Mouse (Mus musculus): ENCODE results near the gene Tctex1d1. TPM values are rescaled to one million over a fixed set of nuclear protein-coding genes. Genes with fewer than 3 reads are reported as not detected.

Gene Tctex1d1
- polyA plus RNA-seq, 1 experiment from 2014 or later, result 0.76 TPM

DNA sequence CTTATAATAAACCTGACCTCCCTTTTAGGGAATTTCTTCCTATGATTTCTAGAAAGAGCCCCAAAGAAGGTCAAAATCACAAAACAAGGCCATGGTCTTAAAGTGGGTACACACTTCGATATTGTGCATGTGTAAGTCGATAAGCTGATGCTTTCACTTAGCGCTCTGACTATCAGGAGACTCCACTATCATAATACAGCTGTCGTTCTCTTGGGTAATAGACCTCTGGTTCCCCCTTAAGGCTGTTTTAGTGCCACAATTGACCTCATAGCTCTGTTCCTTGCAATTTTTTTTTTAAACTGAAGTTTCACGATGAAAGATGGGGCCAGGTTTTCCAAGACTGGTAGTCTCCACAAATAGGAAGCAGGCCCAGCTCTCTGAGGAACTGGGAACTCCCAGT is 979 bp downstream of the Tctex1d1 start:
- ATAC-seq (no peak), DNase-seq (ENCODE audit: low spot score) (no peak)
- H3K4me1 ChIP-seq (ENCODE audit: control insufficient read depth, insufficient read depth, low read length), result peaks cover 6% of the 10 kb centered on the region; the same call in 1 of the 2 replicates
- peaks cover 23% of the 10 kb centered on the region; the same call in 1 of the 2 replicates for H3K27me3 ChIP-seq (replicated peaks; ENCODE audit: control insufficient read depth, insufficient read depth, low read length)
- no peaks in the 10 kb centered on the region for H3K9me3 ChIP-seq (replicated peaks; ENCODE audit: control insufficient read depth, low read length)
- WGBS, result 62% methylated on average over 5 of the region's 5 CpGs
- no peak overlapping the region for H3K9ac ChIP-seq (ENCODE audit: low read length)
- H3K4me3 ChIP-seq (ENCODE audit: low read depth, low read length), result no peak overlapping the region
- no peaks in the 10 kb centered on the region for H3K36me3 ChIP-seq (ENCODE audit: control insufficient read depth, insufficient read depth, low read length)
- H3K27ac ChIP-seq (ENCODE audit: low read depth, low read length), result no peak overlapping the region
- no peak overlapping the region; the same call in 1 of the 2 replicates for H3K4me2 ChIP-seq (ENCODE audit: low read length)

DNA sequence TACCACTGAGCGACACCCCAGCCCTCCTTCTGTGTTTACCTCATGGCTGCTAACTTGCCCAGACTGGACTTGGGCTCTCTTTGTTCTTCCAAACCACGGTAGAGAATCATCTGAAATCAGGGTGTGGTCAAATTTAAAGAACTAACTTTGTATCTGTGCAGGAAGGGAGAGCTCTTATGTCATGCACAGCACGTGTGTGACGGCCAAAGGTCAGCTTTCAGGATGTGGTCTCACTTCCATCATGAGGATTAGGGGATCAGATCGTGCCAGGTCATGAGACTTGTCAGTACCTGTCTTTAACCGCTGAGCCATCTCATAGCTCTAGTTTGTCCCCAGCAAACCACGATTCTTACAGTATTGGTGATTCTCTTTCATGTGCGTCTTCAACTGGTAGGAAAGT is 3.3 kb downstream of the Tctex1d1 start:
- Histone ChIP-seq H3K4me1 (ENCODE audit: control insufficient read depth, insufficient read depth, low read length) (peaks cover 6% of the 10 kb centered on the region; the same call in 1 of the 2 replicates), H3K9ac (ENCODE audit: low read length) (no peak overlapping the region), H3K9me3 (replicated peaks; ENCODE audit: control insufficient read depth, low read length) (no peaks in the 10 kb centered on the region), H3K4me2 (ENCODE audit: low read length) (no peak overlapping the region), H3K36me3 (ENCODE audit: control insufficient read depth, insufficient read depth, low read length) (no peaks in the 10 kb centered on the region), H3K27me3 (replicated peaks; ENCODE audit: control insufficient read depth, insufficient read depth, low read length) (peaks cover 19% of the 10 kb centered on the region; the same call in 1 of the 2 replicates), H3K27ac (ENCODE audit: low read depth, low read length) (no peak overlapping the region), H3K4me3 (ENCODE audit: low read depth, low read length) (no peak overlapping the region)
- WGBS, result 90% methylated on average over 8 of the region's 8 CpGs
- no peak for DNase-seq (ENCODE audit: low spot score)
- no peak for ATAC-seq

DNA sequence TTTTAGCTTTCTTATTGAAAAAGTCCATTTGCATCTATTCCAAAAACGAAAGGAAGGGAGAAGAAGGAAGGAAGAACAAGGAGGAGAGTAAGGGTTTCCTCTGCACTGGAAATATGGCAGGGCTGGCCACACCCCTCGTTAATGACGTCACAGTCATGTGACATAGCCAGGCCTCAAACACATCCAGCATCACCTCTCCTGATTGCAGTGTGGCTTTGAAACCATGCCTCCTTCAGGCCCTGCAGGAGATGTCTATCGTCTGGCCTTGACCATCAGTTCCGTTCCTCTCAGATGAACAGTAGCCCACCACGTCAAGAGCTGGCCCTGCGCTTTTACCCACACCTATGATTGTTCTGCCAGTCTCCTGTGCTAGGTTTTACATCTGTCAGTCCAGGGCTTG is 7.8 kb downstream of the Tctex1d1 start:
- Histone ChIP-seq H3K9me3 (replicated peaks; ENCODE audit: control insufficient read depth, low read length) (no peaks in the 10 kb centered on the region), H3K4me2 (ENCODE audit: low read length) (no peak overlapping the region), H3K9ac (ENCODE audit: low read length) (no peak overlapping the region), H3K36me3 (ENCODE audit: control insufficient read depth, insufficient read depth, low read length) (no peaks in the 10 kb centered on the region), H3K27ac (ENCODE audit: low read depth, low read length) (no peak overlapping the region), H3K27me3 (replicated peaks; ENCODE audit: control insufficient read depth, insufficient read depth, low read length) (no peaks in the 10 kb centered on the region), H3K4me3 (ENCODE audit: low read depth, low read length) (no peak overlapping the region), H3K4me1 (ENCODE audit: control insufficient read depth, insufficient read depth, low read length) (no peaks in the 10 kb centered on the region)
- DNase-seq (ENCODE audit: low spot score) (no peak), ATAC-seq (no peak)
- 78% methylated on average over 7 of the region's 7 CpGs for WGBS

DNA sequence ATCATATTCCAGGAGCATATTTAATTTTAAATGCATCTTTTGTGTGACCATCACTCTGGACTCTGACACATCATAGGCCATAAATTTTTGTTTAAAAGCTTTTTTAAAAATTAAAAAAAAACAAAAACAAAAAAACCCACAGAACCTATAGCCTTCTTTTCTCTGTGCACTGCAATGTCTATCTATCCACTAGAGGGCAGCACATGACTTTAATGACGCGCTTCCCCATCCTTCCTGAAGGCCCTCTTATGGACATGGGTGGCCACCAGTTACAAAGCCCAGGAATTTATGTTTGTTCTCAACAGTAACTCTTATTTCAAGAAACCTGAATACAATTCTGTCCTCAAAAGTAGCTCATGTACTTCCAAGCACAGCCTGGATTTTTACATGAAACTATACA is 8.5 kb downstream of the Tctex1d1 start:
- peak; percentile 84 for ATAC-seq
- H3K4me2 ChIP-seq (ENCODE audit: low read length), result no peak overlapping the region
- 3% methylated on average over 2 of the region's 2 CpGs for WGBS
- H3K36me3 ChIP-seq (ENCODE audit: control insufficient read depth, insufficient read depth, low read length), result no peaks in the 10 kb centered on the region
- H3K9me3 ChIP-seq (replicated peaks; ENCODE audit: control insufficient read depth, low read length), result no peaks in the 10 kb centered on the region
- H3K27ac ChIP-seq (ENCODE audit: low read depth, low read length), result no peak overlapping the region
- peak; percentile 87 for DNase-seq (ENCODE audit: low spot score)
- no peak overlapping the region for H3K4me3 ChIP-seq (ENCODE audit: low read depth, low read length)
- no peaks in the 10 kb centered on the region for H3K27me3 ChIP-seq (replicated peaks; ENCODE audit: control insufficient read depth, insufficient read depth, low read length)
- H3K4me1 ChIP-seq (ENCODE audit: control insufficient read depth, insufficient read depth, low read length), result no peaks in the 10 kb centered on the region
- no peak overlapping the region for H3K9ac ChIP-seq (ENCODE audit: low read length)

DNA sequence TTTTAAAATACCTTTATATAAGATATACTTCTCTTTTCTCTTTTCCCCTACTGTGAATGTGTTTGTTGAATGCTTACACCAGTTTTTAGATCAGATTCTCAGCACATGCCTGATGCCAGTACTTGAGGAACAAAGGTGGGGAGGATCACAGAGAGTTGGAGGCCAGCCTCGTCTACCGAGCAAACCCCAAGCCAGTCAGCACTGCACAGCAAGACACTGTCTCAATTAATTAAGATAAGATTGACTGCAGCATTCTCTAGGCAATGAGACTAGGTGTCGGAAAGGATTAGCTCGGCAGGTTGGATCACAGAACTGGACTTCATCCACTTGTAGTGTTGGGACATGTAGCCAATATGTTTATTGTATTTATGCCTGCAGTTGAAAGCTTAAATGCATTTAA is 8.9 kb downstream of the Tctex1d1 start:
- 16% methylated on average over 4 of the region's 4 CpGs for WGBS
- Histone ChIP-seq H3K36me3 (ENCODE audit: control insufficient read depth, insufficient read depth, low read length) (no peaks in the 10 kb centered on the region), H3K9ac (ENCODE audit: low read length) (no peak overlapping the region), H3K27ac (ENCODE audit: low read depth, low read length) (no peak overlapping the region), H3K27me3 (replicated peaks; ENCODE audit: control insufficient read depth, insufficient read depth, low read length) (no peaks in the 10 kb centered on the region), H3K4me3 (ENCODE audit: low read depth, low read length) (no peak overlapping the region), H3K4me2 (ENCODE audit: low read length) (no peak overlapping the region), H3K9me3 (replicated peaks; ENCODE audit: control insufficient read depth, low read length) (no peaks in the 10 kb centered on the region), H3K4me1 (ENCODE audit: control insufficient read depth, insufficient read depth, low read length) (no peaks in the 10 kb centered on the region)
- DNase-seq (ENCODE audit: low spot score), result no peak
- peak; percentile 52; the same call in 1 of the 2 replicates for ATAC-seq

DNA sequence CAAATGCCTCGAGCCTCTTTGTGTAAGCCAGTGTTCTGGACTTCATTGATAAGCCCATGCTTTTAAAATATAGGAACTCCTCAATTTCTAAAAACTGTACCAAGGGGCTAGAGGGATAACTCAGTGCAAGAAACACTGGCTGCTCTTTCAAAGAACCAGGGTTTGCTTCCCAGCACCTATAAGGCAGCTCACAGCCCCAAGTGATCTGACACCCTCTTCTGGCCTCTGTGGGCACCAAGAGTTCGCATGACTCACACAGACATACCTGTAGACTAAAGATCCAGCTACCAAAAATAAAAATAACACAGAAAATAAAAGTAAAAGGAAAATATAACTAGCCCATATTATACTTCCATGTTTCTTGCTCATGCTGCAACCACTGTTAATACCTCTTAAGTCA is 9.3 kb downstream of the Tctex1d1 start:
- DNase-seq (ENCODE audit: low spot score) (no peak), ATAC-seq (no peak)
- Histone ChIP-seq H3K9me3 (replicated peaks; ENCODE audit: control insufficient read depth, low read length) (no peaks in the 10 kb centered on the region), H3K36me3 (ENCODE audit: control insufficient read depth, insufficient read depth, low read length) (no peaks in the 10 kb centered on the region), H3K4me3 (ENCODE audit: low read depth, low read length) (no peak overlapping the region), H3K9ac (ENCODE audit: low read length) (no peak overlapping the region), H3K27me3 (replicated peaks; ENCODE audit: control insufficient read depth, insufficient read depth, low read length) (no peaks in the 10 kb centered on the region), H3K4me1 (ENCODE audit: control insufficient read depth, insufficient read depth, low read length) (no peaks in the 10 kb centered on the region), H3K4me2 (ENCODE audit: low read length) (no peak overlapping the region), H3K27ac (ENCODE audit: low read depth, low read length) (no peak overlapping the region)
- WGBS, result 60% methylated on average over 2 of the region's 2 CpGs

DNA sequence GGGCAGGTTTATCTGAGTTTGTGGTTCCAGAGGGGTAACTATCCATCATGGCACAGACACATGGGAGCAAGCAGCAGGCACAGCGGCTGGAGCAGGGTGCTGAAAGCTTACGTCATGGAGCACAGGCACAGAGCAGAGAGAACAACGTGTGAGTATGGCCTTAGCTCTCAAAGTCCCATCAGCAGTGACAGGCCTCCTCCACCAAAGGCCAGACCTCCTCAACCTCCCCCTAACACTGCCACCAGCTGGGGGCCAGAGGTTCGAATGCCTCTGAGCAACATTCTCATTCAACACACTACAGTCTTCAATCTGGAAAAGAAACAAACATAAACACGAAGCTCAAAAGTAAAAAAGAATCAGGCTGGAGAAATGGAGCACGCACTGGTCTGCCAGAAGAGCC is 10.1 kb downstream of the Tctex1d1 start:
- Histone ChIP-seq H3K4me3 (ENCODE audit: low read depth, low read length) (no peak overlapping the region), H3K4me1 (ENCODE audit: control insufficient read depth, insufficient read depth, low read length) (no peaks in the 10 kb centered on the region), H3K27me3 (replicated peaks; ENCODE audit: control insufficient read depth, insufficient read depth, low read length) (no peaks in the 10 kb centered on the region), H3K9me3 (replicated peaks; ENCODE audit: control insufficient read depth, low read length) (no peaks in the 10 kb centered on the region), H3K36me3 (ENCODE audit: control insufficient read depth, insufficient read depth, low read length) (no peaks in the 10 kb centered on the region), H3K9ac (ENCODE audit: low read length) (no peak overlapping the region), H3K27ac (ENCODE audit: low read depth, low read length) (no peak overlapping the region), H3K4me2 (ENCODE audit: low read length) (no peak overlapping the region)
- DNase-seq (ENCODE audit: low spot score), result no peak
- 85% methylated on average over 6 of the region's 6 CpGs for WGBS
- ATAC-seq, result no peak

DNA sequence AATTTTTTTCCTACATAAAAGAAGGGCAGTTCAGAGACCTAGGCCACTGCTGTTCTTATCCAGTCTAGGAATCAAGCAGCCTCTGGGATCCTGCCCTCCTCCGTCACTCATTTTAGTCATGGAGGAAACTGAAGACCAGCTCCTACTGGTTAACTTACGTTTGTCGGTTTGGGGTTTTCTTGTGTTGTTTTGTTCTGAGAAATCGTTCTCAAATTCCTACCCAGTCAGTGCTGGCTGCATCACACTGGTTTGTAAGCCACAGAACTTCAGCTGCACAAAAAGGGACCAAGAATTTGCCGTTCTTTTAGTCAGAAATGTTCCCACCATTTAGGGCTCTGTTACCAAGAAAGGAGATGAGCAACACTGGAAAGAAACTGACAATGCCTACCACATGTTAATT is 11.0 kb downstream of the Tctex1d1 start:
- ATAC-seq (no peak), DNase-seq (ENCODE audit: low spot score) (no peak)
- WGBS, result 81% methylated on average over 5 of the region's 5 CpGs
- H3K27me3 ChIP-seq (replicated peaks; ENCODE audit: control insufficient read depth, insufficient read depth, low read length), result no peaks in the 10 kb centered on the region
- H3K36me3 ChIP-seq (ENCODE audit: control insufficient read depth, insufficient read depth, low read length), result no peaks in the 10 kb centered on the region
- no peaks in the 10 kb centered on the region for H3K9me3 ChIP-seq (replicated peaks; ENCODE audit: control insufficient read depth, low read length)
- H3K9ac ChIP-seq (ENCODE audit: low read length), result no peak overlapping the region
- H3K4me1 ChIP-seq (ENCODE audit: control insufficient read depth, insufficient read depth, low read length), result no peaks in the 10 kb centered on the region
- no peak overlapping the region for H3K4me2 ChIP-seq (ENCODE audit: low read length)
- H3K27ac ChIP-seq (ENCODE audit: low read depth, low read length), result no peak overlapping the region
- H3K4me3 ChIP-seq (ENCODE audit: low read depth, low read length), result no peak overlapping the region

DNA sequence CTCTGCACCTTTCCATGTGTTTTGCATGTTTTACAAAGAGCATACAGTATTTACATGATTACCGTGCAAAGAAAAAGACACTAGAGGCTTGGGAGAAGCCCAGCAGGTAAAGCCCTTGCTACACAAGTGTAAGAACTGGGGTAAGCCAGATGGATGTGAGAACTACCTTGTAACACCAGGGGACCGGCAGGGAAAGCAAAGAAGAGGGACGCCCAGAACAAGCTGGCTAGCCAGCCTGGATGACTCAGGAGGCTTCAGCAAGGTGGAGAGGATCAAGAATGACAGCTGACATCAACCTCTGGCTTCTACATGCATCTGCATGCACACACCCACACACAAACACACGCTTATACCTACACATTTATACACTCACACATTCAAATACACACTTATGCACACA is 11.6 kb downstream of the Tctex1d1 start:
- 71% methylated on average over 4 of the region's 4 CpGs for WGBS
- no peaks in the 10 kb centered on the region for H3K4me1 ChIP-seq (ENCODE audit: control insufficient read depth, insufficient read depth, low read length)

More for the DNA sequence above, 11.6 kb downstream of the Tctex1d1 start:
- Histone ChIP-seq H3K9ac (ENCODE audit: low read length) (no peak overlapping the region), H3K27ac (ENCODE audit: low read depth, low read length) (no peak overlapping the region), H3K4me3 (ENCODE audit: low read depth, low read length) (no peak overlapping the region), H3K4me2 (ENCODE audit: low read length) (no peak overlapping the region), H3K9me3 (replicated peaks; ENCODE audit: control insufficient read depth, low read length) (no peaks in the 10 kb centered on the region), H3K36me3 (ENCODE audit: control insufficient read depth, insufficient read depth, low read length) (no peaks in the 10 kb centered on the region), H3K27me3 (replicated peaks; ENCODE audit: control insufficient read depth, insufficient read depth, low read length) (no peaks in the 10 kb centered on the region)
- ATAC-seq, result no peak
- no peak for DNase-seq (ENCODE audit: low spot score)
